Mouse (Mus musculus): Measurements from ENCODE around the gene Pla2g4b. TPM values are rescaled to one million over a fixed set of nuclear protein-coding genes. Genes with fewer than 3 reads are reported as not detected.

Pla2g4b gene
- polyA plus RNA-seq, 1 experiment = 12.9 TPM

DNA sequence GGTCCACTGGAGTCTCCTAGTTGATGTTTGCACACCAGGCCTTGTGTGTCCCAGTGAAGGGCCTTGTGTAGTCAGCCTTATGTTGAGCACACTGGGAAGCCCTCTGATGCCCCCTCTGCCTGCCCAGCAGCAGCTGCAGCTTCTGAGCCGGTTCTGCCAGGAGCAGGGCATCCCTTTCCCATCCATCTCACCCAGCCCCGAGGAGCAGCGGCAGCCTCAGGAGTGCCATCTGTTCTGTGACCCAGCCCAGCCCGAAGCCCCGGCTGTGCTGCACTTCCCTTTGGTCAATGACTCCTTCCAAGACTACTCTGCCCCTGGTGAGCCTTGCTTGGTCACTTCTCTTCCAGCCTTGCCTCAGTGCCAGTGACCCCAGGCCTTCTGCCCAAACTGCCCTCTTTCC lies 7.8 kb downstream of the Pla2g4b start:
- no peaks in the 10 kb centered on the region for H3K27me3 ChIP-seq (ENCODE audit: control insufficient read depth, insufficient read depth, low read length)
- 13% methylated on average over 5 of the region's 5 CpGs for WGBS
- H3K27ac ChIP-seq (ENCODE audit: insufficient read depth, low read length) = no peak overlapping the region
- H3K4me3 ChIP-seq (replicated peaks; ENCODE audit: insufficient read depth, low read depth, low read length) = no peak overlapping the region
- peaks cover 17% of the 10 kb centered on the region for H3K4me1 ChIP-seq (ENCODE audit: control insufficient read depth, insufficient read depth, low read length)
- TF ChIP-seq CTCF (IDR thresholded peaks at IDR 0.05; ENCODE audit: borderline replicate concordance, insufficient read depth, low read depth, low read length) (no peak), POLR2A (IDR thresholded peaks at IDR 0.05; ENCODE audit: borderline replicate concordance, insufficient read depth, low read length) (no peak)
- peak; percentile 32 to 33 for DNase-seq

GRCm38 (mm10) chr2:120044101-120044603 lies 10.9 kb downstream of the Pla2g4b start:
- Histone ChIP-seq H3K27ac (ENCODE audit: insufficient read depth, low read length) (no peak overlapping the region), H3K4me1 (ENCODE audit: control insufficient read depth, insufficient read depth, low read length) (peaks cover 17% of the 10 kb centered on the region), H3K4me3 (replicated peaks; ENCODE audit: insufficient read depth, low read depth, low read length) (no peak overlapping the region), H3K27me3 (ENCODE audit: control insufficient read depth, insufficient read depth, low read length) (no peaks in the 10 kb centered on the region)
- 81% methylated on average over 4 of the region's 4 CpGs for WGBS
- DNase-seq = no peak
- no peak for TF ChIP-seq CTCF (IDR thresholded peaks at IDR 0.05; ENCODE audit: borderline replicate concordance, insufficient read depth, low read depth, low read length)
- no peak for TF ChIP-seq POLR2A (IDR thresholded peaks at IDR 0.05; ENCODE audit: borderline replicate concordance, insufficient read depth, low read length)

DNA sequence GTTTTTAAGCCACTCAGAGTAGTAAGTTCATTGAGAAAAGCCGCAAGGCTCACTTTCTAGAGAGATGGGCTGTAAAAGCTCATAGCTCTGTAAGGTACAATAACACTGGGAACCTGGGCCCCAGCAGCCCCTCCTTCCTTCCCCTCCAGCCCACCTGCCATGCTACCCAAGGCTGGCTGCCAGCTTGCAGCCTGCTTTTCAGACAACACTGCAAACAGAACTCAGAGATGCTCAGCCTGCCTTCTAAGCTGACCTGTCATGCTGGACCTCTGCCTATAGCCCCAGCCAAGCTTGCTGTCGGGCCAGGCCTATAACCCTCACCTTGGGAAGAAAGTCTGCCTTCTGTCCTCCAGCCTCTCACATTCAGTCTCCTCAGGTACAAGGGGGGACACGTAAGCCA lies 11.5 kb downstream of the Pla2g4b start:
- Histone ChIP-seq H3K4me1 (ENCODE audit: control insufficient read depth, insufficient read depth, low read length) (peaks cover 17% of the 10 kb centered on the region), H3K27me3 (ENCODE audit: control insufficient read depth, insufficient read depth, low read length) (no peaks in the 10 kb centered on the region), H3K4me3 (replicated peaks; ENCODE audit: insufficient read depth, low read depth, low read length) (no peak overlapping the region), H3K27ac (ENCODE audit: insufficient read depth, low read length) (no peak overlapping the region)
- TF ChIP-seq POLR2A (IDR thresholded peaks at IDR 0.05; ENCODE audit: borderline replicate concordance, insufficient read depth, low read length) (no peak), CTCF (IDR thresholded peaks at IDR 0.05; ENCODE audit: borderline replicate concordance, insufficient read depth, low read depth, low read length) (no peak)
- DNase-seq = no peak
- 59% methylated on average over 3 of the region's 3 CpGs for WGBS

GRCm38 (mm10) chr2:120046486-120047310 lies 13.5 kb downstream of the Pla2g4b start:
- WGBS = 45% methylated on average over 14 of the region's 14 CpGs
- Histone ChIP-seq H3K4me1 (ENCODE audit: control insufficient read depth, insufficient read depth, low read length) (peaks cover 6% of the 10 kb centered on the region), H3K27ac (ENCODE audit: insufficient read depth, low read length) (no peak overlapping the region), H3K27me3 (ENCODE audit: control insufficient read depth, insufficient read depth, low read length) (no peaks in the 10 kb centered on the region), H3K4me3 (replicated peaks; ENCODE audit: insufficient read depth, low read depth, low read length) (no peak overlapping the region)
- TF ChIP-seq POLR2A (IDR thresholded peaks at IDR 0.05; ENCODE audit: borderline replicate concordance, insufficient read depth, low read length) (no peak), CTCF (IDR thresholded peaks at IDR 0.05; ENCODE audit: borderline replicate concordance, insufficient read depth, low read depth, low read length) (no peak)
- no peak for DNase-seq

- 86% methylated on average over 9 of the region's 9 CpGs for WGBS
- no peak overlapping the region for H3K27ac ChIP-seq (ENCODE audit: insufficient read depth, low read length)
- H3K27me3 ChIP-seq (ENCODE audit: control insufficient read depth, insufficient read depth, low read length) = no peaks in the 10 kb centered on the region
- H3K4me1 ChIP-seq (ENCODE audit: control insufficient read depth, insufficient read depth, low read length) = peaks cover 6% of the 10 kb centered on the region
- no peak overlapping the region for H3K4me3 ChIP-seq (replicated peaks; ENCODE audit: insufficient read depth, low read depth, low read length)
- no peak for DNase-seq
- TF ChIP-seq POLR2A (IDR thresholded peaks at IDR 0.05; ENCODE audit: borderline replicate concordance, insufficient read depth, low read length) = no peak
- TF ChIP-seq CTCF (IDR thresholded peaks at IDR 0.05; ENCODE audit: borderline replicate concordance, insufficient read depth, low read depth, low read length) = no peak
Observed at GRCm38 (mm10) chr2:120048173-120048572, 15.0 kb downstream of the Pla2g4b start.

GRCm38 (mm10) chr2:120049632-120050274 lies 16.5 kb downstream of the Pla2g4b start:
- peak in 1 of 2 experiments; percentile 33 for DNase-seq
- no peak overlapping the region for H3K4me3 ChIP-seq (replicated peaks; ENCODE audit: insufficient read depth, low read depth, low read length)
- H3K27me3 ChIP-seq (ENCODE audit: control insufficient read depth, insufficient read depth, low read length) = no peaks in the 10 kb centered on the region
- H3K4me1 ChIP-seq (ENCODE audit: control insufficient read depth, insufficient read depth, low read length) = peaks cover 2% of the 10 kb centered on the region
- H3K27ac ChIP-seq (ENCODE audit: insufficient read depth, low read length) = no peak overlapping the region
- TF ChIP-seq CTCF (IDR thresholded peaks at IDR 0.05; ENCODE audit: borderline replicate concordance, insufficient read depth, low read depth, low read length) = peak; percentile 32; the same call in 1 of the 2 replicates
- no peak for TF ChIP-seq POLR2A (IDR thresholded peaks at IDR 0.05; ENCODE audit: borderline replicate concordance, insufficient read depth, low read length)
- WGBS = 69% methylated on average over 10 of the region's 10 CpGs

- Histone ChIP-seq H3K27me3 (ENCODE audit: control insufficient read depth, insufficient read depth, low read length) (no peaks in the 10 kb centered on the region), H3K4me3 (replicated peaks; ENCODE audit: insufficient read depth, low read depth, low read length) (no peak overlapping the region), H3K4me1 (ENCODE audit: control insufficient read depth, insufficient read depth, low read length) (no peaks in the 10 kb centered on the region), H3K27ac (ENCODE audit: insufficient read depth, low read length) (no peak overlapping the region)
- DNase-seq = no peak
- no peak for TF ChIP-seq CTCF (IDR thresholded peaks at IDR 0.05; ENCODE audit: borderline replicate concordance, insufficient read depth, low read depth, low read length)
- no peak for TF ChIP-seq POLR2A (IDR thresholded peaks at IDR 0.05; ENCODE audit: borderline replicate concordance, insufficient read depth, low read length)
- WGBS = 47% methylated on average over 6 of the region's 6 CpGs
Observed at GRCm38 (mm10) chr2:120051405-120051804, 18.2 kb downstream of the Pla2g4b start.
